Mouse (Mus musculus): Measurements from ENCODE around the gene Fancd2.

DNA sequence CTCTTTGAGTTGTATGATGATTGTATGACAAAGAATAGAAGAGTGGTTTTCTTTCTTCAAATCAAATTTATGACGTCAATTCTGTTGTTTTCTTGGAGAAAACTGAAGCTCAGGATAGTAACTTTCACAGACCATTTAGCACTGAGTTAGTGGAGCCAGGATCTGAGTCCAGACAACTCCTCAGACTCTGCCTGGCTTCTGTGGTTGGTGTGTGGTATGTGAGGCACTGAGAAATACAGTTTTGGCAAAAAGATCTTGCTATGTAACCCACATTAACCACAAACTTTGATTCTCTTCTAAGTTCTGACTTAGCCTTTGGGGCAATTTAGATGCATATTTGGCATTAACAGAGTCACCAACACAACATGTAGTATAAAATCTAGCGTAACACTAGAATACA lies 61.2 kb downstream of the Fancd2 start:
- TF ChIP-seq EP300 (optimal IDR thresholded peaks at IDR 0.05) (no peak), CTCF (IDR thresholded peaks at IDR 0.05; ENCODE audit: low read depth) (no peak)

All from stomach, postnatal 0 days (tissue).